Mouse (Mus musculus): Measurements from ENCODE around the gene Selplg. TPM values are rescaled to one million over a fixed set of nuclear protein-coding genes. Genes with fewer than 3 reads are reported as not detected.

Selplg gene
- polyA plus RNA-seq, 1 experiment from 2014 or later: 2.5 TPM

DNA sequence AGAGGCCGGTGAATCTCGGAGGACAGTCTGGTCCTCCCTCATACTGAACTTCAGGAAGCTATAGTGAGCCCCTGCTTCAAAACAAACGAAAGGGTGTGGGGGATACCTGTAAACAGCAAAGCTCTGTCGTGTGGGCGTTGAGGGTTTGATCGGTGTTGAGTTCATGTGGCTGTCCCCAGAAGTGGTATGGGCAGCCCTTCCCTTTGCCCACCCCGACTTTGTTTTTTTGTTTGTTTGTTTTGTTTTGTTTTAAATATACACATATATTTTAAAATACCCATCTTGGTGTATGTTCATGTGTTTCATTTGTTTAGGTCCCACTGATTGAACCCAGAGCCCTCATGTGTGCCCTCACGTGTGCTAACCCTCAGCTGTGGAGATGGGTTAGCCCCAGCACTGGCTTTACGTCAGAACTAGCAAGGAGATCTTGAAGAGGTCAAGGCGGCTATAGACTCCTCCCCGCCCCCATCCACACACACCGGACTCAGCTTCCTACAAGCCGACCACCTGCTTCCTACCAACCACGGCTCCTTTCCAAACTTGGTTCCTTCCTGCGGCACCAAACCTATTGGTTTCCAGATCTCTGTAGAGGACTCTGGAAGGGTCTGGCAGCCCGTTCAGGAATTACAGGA lies 988 bp upstream of the Selplg start:
- no peak overlapping the region for H3K4me3 ChIP-seq (ENCODE audit: low read length)
- no peaks in the 10 kb centered on the region for H3K9me3 ChIP-seq (ENCODE audit: control insufficient read depth, low read length)
- H3K4me2 ChIP-seq (ENCODE audit: low read length): no peak overlapping the region
- WGBS: 70% methylated on average over 16 of the region's 16 CpGs
- no peak overlapping the region for H3K9ac ChIP-seq (ENCODE audit: low read depth, low read length)
- H3K27me3 ChIP-seq (replicated peaks; ENCODE audit: control insufficient read depth, insufficient read depth, low read length): no peaks in the 10 kb centered on the region
- H3K27ac ChIP-seq (ENCODE audit: low read depth, low read length): no peak overlapping the region
- no peaks in the 10 kb centered on the region for H3K36me3 ChIP-seq (ENCODE audit: control insufficient read depth, insufficient read depth, low read length)
- H3K4me1 ChIP-seq (ENCODE audit: control insufficient read depth, insufficient read depth, low read depth, low read length): no peaks in the 10 kb centered on the region
- ATAC-seq: no peak

DNA sequence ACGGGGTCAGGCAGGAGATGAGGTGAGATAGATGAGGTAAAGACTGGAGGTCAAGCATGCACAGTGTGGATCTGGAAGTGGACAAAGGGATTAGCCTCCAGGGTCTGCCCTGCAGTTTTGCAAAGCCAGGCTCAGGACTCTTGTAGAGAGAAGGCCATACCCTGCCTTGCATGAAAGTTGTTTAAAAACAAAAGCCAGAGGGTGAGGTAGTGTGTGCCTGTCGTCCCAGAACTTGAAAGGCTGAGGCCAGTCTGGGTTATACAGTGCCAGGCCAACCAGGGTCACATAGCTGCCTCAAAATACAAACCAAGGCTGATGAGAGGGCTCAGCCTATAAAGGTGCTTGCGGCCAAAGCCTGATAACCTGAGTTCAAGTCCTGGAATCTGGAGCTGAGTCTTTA lies 703 bp downstream of the Selplg start:
- ATAC-seq: no peak

DNA sequence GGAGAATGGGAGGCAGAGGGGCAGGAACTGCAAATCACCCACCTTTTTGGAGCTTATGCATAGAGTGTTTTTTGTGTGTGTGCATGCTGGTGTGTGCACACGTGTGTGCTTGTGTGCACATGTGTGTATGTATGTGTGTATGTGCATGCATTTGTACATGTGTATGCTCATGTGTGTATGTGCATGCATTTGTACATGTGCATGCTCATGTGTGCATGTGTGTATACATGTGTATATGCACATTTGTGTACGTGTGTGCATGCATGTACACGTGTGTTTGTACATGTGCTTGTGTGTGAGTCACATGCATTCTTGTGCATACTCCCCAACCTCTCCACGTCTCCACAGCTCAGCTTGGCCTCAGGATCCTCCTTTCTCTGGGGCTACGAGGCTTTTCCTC lies 1.6 kb downstream of the Selplg start:
- no peak overlapping the region for H3K27ac ChIP-seq (ENCODE audit: low read depth, low read length)
- no peaks in the 10 kb centered on the region for H3K9me3 ChIP-seq (ENCODE audit: control insufficient read depth, low read length)
- H3K4me3 ChIP-seq (ENCODE audit: low read length): no peak overlapping the region
- H3K4me1 ChIP-seq (ENCODE audit: control insufficient read depth, insufficient read depth, low read depth, low read length): no peaks in the 10 kb centered on the region
- H3K36me3 ChIP-seq (ENCODE audit: control insufficient read depth, insufficient read depth, low read length): no peaks in the 10 kb centered on the region
- 87% methylated on average over 5 of the region's 5 CpGs for WGBS
- no peak overlapping the region for H3K4me2 ChIP-seq (ENCODE audit: low read length)
- H3K27me3 ChIP-seq (replicated peaks; ENCODE audit: control insufficient read depth, insufficient read depth, low read length): no peaks in the 10 kb centered on the region
- no peak for ATAC-seq
- H3K9ac ChIP-seq (ENCODE audit: low read depth, low read length): no peak overlapping the region

More for the DNA sequence above, 703 bp downstream of the Selplg start:
- Histone ChIP-seq H3K4me1 (ENCODE audit: control insufficient read depth, insufficient read depth, low read depth, low read length) (no peaks in the 10 kb centered on the region), H3K9ac (ENCODE audit: low read depth, low read length) (no peak overlapping the region), H3K36me3 (ENCODE audit: control insufficient read depth, insufficient read depth, low read length) (no peaks in the 10 kb centered on the region), H3K4me3 (ENCODE audit: low read length) (no peak overlapping the region), H3K9me3 (ENCODE audit: control insufficient read depth, low read length) (no peaks in the 10 kb centered on the region), H3K27me3 (replicated peaks; ENCODE audit: control insufficient read depth, insufficient read depth, low read length) (no peaks in the 10 kb centered on the region), H3K27ac (ENCODE audit: low read depth, low read length) (no peak overlapping the region), H3K4me2 (ENCODE audit: low read length) (no peak overlapping the region)
- WGBS: 67% methylated on average over 3 of the region's 3 CpGs

DNA sequence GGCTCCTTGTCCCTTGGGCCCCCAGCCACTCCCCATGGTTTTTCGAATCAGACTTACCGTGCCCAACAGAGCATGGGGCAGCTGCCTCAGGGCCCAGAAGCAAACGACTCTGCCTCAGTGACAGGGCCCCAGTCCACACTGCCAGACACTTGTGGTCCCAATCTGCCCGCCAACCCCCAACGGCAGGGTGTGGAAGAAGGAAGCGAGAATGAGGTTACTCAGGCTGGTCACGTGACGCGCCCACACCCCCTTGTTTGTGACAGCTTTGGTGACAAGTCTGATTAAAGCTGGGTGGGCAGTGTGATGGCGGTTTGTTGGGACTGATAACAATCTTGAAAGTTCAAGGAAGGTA lies 2.2 kb downstream of the Selplg start:
- Histone ChIP-seq H3K27me3 (replicated peaks; ENCODE audit: control insufficient read depth, insufficient read depth, low read length) (no peaks in the 10 kb centered on the region), H3K4me3 (ENCODE audit: low read length) (no peak overlapping the region), H3K9me3 (ENCODE audit: control insufficient read depth, low read length) (no peaks in the 10 kb centered on the region), H3K36me3 (ENCODE audit: control insufficient read depth, insufficient read depth, low read length) (no peaks in the 10 kb centered on the region), H3K9ac (ENCODE audit: low read depth, low read length) (no peak overlapping the region), H3K27ac (ENCODE audit: low read depth, low read length) (no peak overlapping the region), H3K4me1 (ENCODE audit: control insufficient read depth, insufficient read depth, low read depth, low read length) (no peaks in the 10 kb centered on the region), H3K4me2 (ENCODE audit: low read length) (no peak overlapping the region)
- ATAC-seq: no peak
- WGBS: 68% methylated on average over 10 of the region's 10 CpGs

DNA sequence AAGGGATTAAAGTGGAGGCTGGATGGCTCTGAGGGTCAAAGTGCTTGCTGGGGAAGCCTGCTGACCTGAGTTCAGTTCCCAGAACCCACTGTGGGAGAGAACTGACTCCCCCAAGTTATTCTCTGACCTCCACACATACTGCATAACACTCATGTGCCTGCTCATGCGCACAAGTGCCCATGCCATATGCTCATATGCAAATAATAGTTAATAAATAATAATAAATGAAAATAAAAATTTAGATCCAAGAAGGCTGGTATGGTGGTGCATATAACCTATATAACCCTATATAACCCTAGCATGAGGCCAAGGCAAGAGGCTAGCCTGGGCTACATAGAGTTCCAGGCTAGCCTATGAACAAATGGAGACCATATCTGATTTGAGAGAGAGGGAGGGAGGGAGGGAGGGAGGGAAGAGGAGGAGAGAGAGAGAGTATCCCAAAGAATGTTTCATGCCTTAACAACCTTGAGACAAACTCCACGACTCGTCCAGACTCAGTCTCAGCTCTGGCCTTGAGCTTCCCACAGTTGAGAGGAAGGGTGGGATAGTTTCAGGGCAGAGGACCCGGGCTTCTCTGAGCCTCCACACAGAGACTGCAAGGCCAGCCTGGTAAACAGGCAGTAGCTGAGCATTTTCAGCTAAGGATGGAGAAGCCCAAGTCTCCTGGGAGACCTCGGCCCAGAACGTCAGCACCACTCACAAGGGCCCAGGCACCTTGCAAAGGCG lies 2.7 kb downstream of the Selplg start:
- no peak overlapping the region for H3K4me2 ChIP-seq (ENCODE audit: low read length)
- no peaks in the 10 kb centered on the region for H3K36me3 ChIP-seq (ENCODE audit: control insufficient read depth, insufficient read depth, low read length)
- H3K4me1 ChIP-seq (ENCODE audit: control insufficient read depth, insufficient read depth, low read depth, low read length): no peaks in the 10 kb centered on the region
- H3K9ac ChIP-seq (ENCODE audit: low read depth, low read length): no peak overlapping the region
- no peak for ATAC-seq
- 73% methylated on average over 4 of the region's 7 CpGs for WGBS
- no peak overlapping the region for H3K4me3 ChIP-seq (ENCODE audit: low read length)
- H3K27me3 ChIP-seq (replicated peaks; ENCODE audit: control insufficient read depth, insufficient read depth, low read length): no peaks in the 10 kb centered on the region
- H3K9me3 ChIP-seq (ENCODE audit: control insufficient read depth, low read length): no peaks in the 10 kb centered on the region
- H3K27ac ChIP-seq (ENCODE audit: low read depth, low read length): no peak overlapping the region

DNA sequence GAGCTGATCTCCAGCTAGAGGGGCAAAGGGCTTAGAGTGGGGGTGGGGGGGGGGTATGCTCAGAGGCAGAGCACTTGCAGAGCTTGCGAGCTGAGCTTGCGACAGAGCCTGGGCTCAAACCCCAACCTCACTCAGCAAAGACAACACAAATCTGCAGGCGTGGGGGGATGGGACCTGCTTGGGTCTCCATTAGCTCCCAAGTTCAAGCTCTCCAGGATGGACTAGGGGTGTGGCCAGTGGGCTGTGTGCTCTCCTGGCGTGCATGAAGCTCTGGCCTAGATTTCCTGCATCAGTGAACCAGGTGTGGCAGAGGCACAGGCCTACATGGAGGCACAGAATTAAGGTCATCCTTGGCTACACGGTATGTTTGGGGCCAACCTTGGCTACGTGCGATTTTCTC lies 4.0 kb downstream of the Selplg start:
- ATAC-seq: no peak
- Histone ChIP-seq H3K27me3 (replicated peaks; ENCODE audit: control insufficient read depth, insufficient read depth, low read length) (no peaks in the 10 kb centered on the region), H3K9ac (ENCODE audit: low read depth, low read length) (no peak overlapping the region), H3K9me3 (ENCODE audit: control insufficient read depth, low read length) (no peaks in the 10 kb centered on the region), H3K4me2 (ENCODE audit: low read length) (no peak overlapping the region), H3K36me3 (ENCODE audit: control insufficient read depth, insufficient read depth, low read length) (no peaks in the 10 kb centered on the region), H3K4me3 (ENCODE audit: low read length) (no peak overlapping the region), H3K27ac (ENCODE audit: low read depth, low read length) (no peak overlapping the region), H3K4me1 (ENCODE audit: control insufficient read depth, insufficient read depth, low read depth, low read length) (no peaks in the 10 kb centered on the region)
- 65% methylated on average over 7 of the region's 7 CpGs for WGBS

DNA sequence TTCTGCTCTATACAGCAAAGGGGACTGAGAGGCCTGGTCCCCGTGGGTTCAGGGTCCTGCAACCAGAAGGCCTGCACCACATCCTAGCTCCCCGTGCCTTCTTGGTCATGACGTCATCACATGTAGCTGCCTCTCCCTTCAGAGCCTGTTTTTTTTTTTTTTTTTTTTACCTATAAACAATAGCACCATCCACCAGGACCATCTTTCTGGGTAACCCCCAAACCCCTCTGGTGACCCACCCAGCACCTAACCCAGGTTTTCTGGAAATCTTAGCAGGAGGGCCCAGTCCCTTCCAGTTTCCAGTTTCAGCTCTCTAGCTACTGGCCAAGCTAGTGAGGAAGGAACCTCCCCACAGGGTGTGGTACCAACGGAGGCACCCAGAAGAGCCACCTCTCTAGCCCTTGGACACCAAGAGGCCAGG lies 4.4 kb downstream of the Selplg start:
- 54% methylated on average over 4 of the region's 4 CpGs for WGBS
- H3K9ac ChIP-seq (ENCODE audit: low read depth, low read length): no peak overlapping the region
- no peaks in the 10 kb centered on the region for H3K4me1 ChIP-seq (ENCODE audit: control insufficient read depth, insufficient read depth, low read depth, low read length)
- H3K4me3 ChIP-seq (ENCODE audit: low read length): no peak overlapping the region
- H3K27me3 ChIP-seq (replicated peaks; ENCODE audit: control insufficient read depth, insufficient read depth, low read length): no peaks in the 10 kb centered on the region
- ATAC-seq: no peak
- H3K27ac ChIP-seq (ENCODE audit: low read depth, low read length): no peak overlapping the region
- no peaks in the 10 kb centered on the region for H3K9me3 ChIP-seq (ENCODE audit: control insufficient read depth, low read length)
- H3K36me3 ChIP-seq (ENCODE audit: control insufficient read depth, insufficient read depth, low read length): no peaks in the 10 kb centered on the region
- no peak overlapping the region for H3K4me2 ChIP-seq (ENCODE audit: low read length)

DNA sequence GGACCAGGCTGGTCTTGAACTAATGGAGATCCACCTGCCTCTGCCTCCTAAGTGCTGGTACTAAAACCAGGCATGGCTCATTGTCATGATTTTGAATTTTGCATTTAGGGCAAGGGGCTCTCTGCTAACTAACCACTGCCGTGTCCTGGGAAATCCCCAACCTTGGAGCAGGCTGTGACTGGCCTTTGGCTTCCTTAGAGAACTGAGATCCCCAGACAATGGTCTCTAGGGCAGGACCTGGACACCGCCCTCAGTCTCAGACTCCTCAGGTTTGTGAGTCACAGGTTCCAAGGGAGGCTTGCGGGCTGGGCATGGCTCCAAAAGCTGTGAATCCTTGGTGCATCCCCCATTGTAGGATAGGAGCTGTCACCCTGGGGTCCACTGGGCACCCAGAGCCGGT lies 5.8 kb downstream of the Selplg start:
- H3K4me3 ChIP-seq (ENCODE audit: low read length): no peak overlapping the region
- no peaks in the 10 kb centered on the region for H3K27me3 ChIP-seq (replicated peaks; ENCODE audit: control insufficient read depth, insufficient read depth, low read length)
- H3K4me1 ChIP-seq (ENCODE audit: control insufficient read depth, insufficient read depth, low read depth, low read length): no peaks in the 10 kb centered on the region
- no peaks in the 10 kb centered on the region for H3K36me3 ChIP-seq (ENCODE audit: control insufficient read depth, insufficient read depth, low read length)
- no peak overlapping the region for H3K27ac ChIP-seq (ENCODE audit: low read depth, low read length)
- 87% methylated on average over 4 of the region's 4 CpGs for WGBS
- H3K9ac ChIP-seq (ENCODE audit: low read depth, low read length): no peak overlapping the region
- no peak for ATAC-seq
- H3K4me2 ChIP-seq (ENCODE audit: low read length): no peak overlapping the region
- no peaks in the 10 kb centered on the region for H3K9me3 ChIP-seq (ENCODE audit: control insufficient read depth, low read length)

DNA sequence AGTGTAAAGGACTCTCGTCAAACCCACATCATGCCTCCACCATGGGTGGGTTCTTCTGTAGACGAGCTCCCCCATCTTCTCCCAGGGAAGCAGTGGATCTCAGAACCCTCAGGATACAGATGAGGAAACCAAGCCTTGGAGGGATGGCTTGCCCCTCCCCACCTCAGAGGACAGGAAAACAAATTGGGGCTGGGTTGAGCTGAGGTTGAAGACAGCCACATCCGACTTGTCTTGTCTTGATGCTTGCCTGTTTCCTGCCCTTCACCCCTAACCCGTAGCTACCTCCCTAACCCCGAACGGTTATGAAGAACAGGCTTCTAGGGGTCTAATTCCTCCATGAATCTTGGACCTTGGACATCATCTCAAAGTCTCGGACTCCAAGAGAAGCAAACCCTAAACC lies 6.9 kb downstream of the Selplg start:
- H3K4me3 ChIP-seq (ENCODE audit: low read length): no peak overlapping the region
- H3K36me3 ChIP-seq (ENCODE audit: control insufficient read depth, insufficient read depth, low read length): no peaks in the 10 kb centered on the region
- ATAC-seq: no peak
- H3K27ac ChIP-seq (ENCODE audit: low read depth, low read length): no peak overlapping the region
- no peaks in the 10 kb centered on the region for H3K27me3 ChIP-seq (replicated peaks; ENCODE audit: control insufficient read depth, insufficient read depth, low read length)
- no peaks in the 10 kb centered on the region for H3K4me1 ChIP-seq (ENCODE audit: control insufficient read depth, insufficient read depth, low read depth, low read length)
- no peak overlapping the region for H3K4me2 ChIP-seq (ENCODE audit: low read length)
- H3K9ac ChIP-seq (ENCODE audit: low read depth, low read length): no peak overlapping the region
- 86% methylated on average over 7 of the region's 7 CpGs for WGBS
- no peaks in the 10 kb centered on the region for H3K9me3 ChIP-seq (ENCODE audit: control insufficient read depth, low read length)

All from hindbrain, embryonic 16.5 days (tissue).